Mouse (Mus musculus): ENCODE measurements at regions not wholly inside any gene's neighbourhood (a gene's known extent, or its start where the extent isn't known, plus 50 kb on each side); places are given as distances from the start of the nearest gene placed in this dataset.

DNA sequence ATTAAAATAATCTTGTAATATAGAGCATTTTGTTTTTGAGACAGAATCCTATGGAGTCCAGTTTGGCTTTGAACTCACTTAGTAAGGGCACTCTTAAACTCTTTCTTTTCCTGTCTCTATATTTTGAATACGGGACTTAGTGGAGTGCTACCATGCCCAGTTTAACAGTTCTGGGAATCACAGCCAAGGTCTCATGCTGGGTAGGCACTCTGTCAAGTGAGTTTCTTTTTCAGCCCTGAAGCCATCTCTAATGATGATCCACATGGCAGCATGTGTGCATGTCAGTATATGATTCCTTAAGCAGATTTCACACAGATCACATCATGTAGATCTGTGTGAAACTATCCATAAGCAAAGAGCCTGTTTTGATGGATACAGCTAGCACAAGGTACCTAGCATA is 113.6 kb upstream of the Rnd3 start:
- WGBS: 17% methylated on average over 1 of the region's 1 CpGs
- no peak for DNase-seq
- TF ChIP-seq POLR2A (IDR thresholded peaks at IDR 0.05; ENCODE audit: borderline replicate concordance, insufficient read depth, low read length): no peak
- TF ChIP-seq CTCF (IDR thresholded peaks at IDR 0.05; ENCODE audit: borderline replicate concordance, insufficient read depth, low read depth, low read length): no peak

DNA sequence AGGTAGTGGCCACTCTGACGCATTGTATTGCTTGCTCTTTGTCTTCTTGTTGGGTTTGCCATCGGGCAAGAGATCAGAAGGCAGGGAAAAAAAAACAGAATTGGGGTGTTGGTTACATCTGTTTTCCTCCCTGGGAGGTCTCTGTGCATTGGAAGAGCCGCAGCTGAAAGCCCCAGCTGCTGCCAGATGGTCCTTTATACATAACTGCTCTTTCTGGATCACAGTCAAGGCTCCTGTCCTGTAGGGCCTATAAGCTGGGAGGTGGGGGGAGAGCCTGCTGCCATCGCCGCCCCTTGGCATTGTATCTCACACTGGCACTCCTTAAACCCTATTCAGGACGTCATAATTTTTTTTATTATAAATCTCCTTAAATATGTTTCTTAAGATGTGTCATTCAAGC is 101.9 kb upstream of the Rnd3 start:
- no peak overlapping the region for H3K27ac ChIP-seq (ENCODE audit: insufficient read depth, low read length)
- TF ChIP-seq POLR2A (IDR thresholded peaks at IDR 0.05; ENCODE audit: borderline replicate concordance, insufficient read depth, low read length): no peak
- DNase-seq: no peak
- no peak overlapping the region for H3K4me3 ChIP-seq (replicated peaks; ENCODE audit: insufficient read depth, low read depth, low read length)
- no peaks in the 10 kb centered on the region for H3K27me3 ChIP-seq (ENCODE audit: control insufficient read depth, insufficient read depth, low read length)
- H3K4me1 ChIP-seq (ENCODE audit: control insufficient read depth, insufficient read depth, low read length): no peaks in the 10 kb centered on the region
- WGBS: 18% methylated on average over 6 of the region's 6 CpGs

More for the DNA sequence above, 113.6 kb upstream of the Rnd3 start:
- Histone ChIP-seq H3K27me3 (ENCODE audit: control insufficient read depth, insufficient read depth, low read length) (no peaks in the 10 kb centered on the region), H3K4me1 (ENCODE audit: control insufficient read depth, insufficient read depth, low read length) (no peaks in the 10 kb centered on the region), H3K27ac (ENCODE audit: insufficient read depth, low read length) (no peak overlapping the region), H3K4me3 (replicated peaks; ENCODE audit: insufficient read depth, low read depth, low read length) (no peak overlapping the region)

- Histone ChIP-seq H3K27me3 (ENCODE audit: control insufficient read depth, insufficient read depth, low read length) (no peaks in the 10 kb centered on the region; the same call in 1 of the 2 replicates), H3K27ac (ENCODE audit: insufficient read depth, low read length) (no peak overlapping the region), H3K4me1 (ENCODE audit: control insufficient read depth, insufficient read depth, low read length) (no peaks in the 10 kb centered on the region), H3K4me3 (replicated peaks; ENCODE audit: insufficient read depth, low read depth, low read length) (no peak overlapping the region)
- DNase-seq: no peak
- TF ChIP-seq CTCF (IDR thresholded peaks at IDR 0.05; ENCODE audit: borderline replicate concordance, insufficient read depth, low read depth, low read length) (no peak), POLR2A (IDR thresholded peaks at IDR 0.05; ENCODE audit: borderline replicate concordance, insufficient read depth, low read length) (no peak)
- WGBS: 57% methylated on average over 5 of the region's 5 CpGs
These were observed 92.7 kb upstream of the Rnd3 start for GRCm38 (mm10) chr2:51241573-51241972.

DNA sequence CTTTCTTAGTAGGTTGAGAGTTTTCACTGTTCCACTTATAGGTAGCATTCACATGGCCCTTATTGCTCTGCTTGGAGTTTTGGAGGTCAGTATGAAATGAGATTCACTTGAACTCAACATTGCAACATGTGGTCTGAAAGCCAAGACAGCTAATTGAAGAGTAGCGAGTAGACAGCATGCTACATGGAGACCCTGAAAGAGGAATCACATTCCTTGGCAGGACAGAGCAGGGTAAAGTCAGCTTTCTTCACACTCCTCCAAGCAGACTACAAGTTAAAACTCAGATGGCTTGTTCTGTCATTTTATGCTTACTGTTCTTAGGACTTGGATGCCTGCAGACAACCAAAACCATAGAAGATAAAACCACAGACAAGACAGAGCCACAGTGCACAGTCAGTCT is 91.1 kb upstream of the Rnd3 start:
- no peak for TF ChIP-seq CTCF (IDR thresholded peaks at IDR 0.05; ENCODE audit: borderline replicate concordance, insufficient read depth, low read depth, low read length)
- no peak for TF ChIP-seq POLR2A (IDR thresholded peaks at IDR 0.05; ENCODE audit: borderline replicate concordance, insufficient read depth, low read length)
- Histone ChIP-seq H3K4me3 (replicated peaks; ENCODE audit: insufficient read depth, low read depth, low read length) (no peak overlapping the region), H3K27ac (ENCODE audit: insufficient read depth, low read length) (no peak overlapping the region), H3K27me3 (ENCODE audit: control insufficient read depth, insufficient read depth, low read length) (no peaks in the 10 kb centered on the region; the same call in 1 of the 2 replicates), H3K4me1 (ENCODE audit: control insufficient read depth, insufficient read depth, low read length) (no peaks in the 10 kb centered on the region)
- WGBS: 77% methylated on average over 1 of the region's 1 CpGs
- no peak for DNase-seq

DNA sequence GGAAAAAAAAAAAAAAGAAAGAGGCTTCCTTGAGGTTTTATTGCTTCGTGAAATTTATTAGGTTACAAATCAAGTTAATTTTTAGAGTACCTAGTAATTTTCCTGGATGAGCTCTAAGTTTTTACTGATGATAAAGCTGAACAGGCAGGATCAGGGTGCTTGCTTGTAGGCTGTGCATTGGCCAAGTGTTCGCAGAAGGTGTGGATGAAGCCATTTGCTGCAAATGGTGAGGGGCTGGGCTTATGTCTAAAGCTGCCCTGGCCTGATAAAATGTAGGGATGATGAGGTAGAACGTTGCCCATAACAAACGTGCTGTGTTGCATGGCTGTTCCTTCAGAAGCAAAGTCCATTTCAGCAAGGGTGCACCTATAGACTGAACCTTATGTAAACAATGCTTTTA is 90.1 kb upstream of the Rnd3 start:
- Histone ChIP-seq H3K4me1 (ENCODE audit: control insufficient read depth, insufficient read depth, low read length) (no peaks in the 10 kb centered on the region), H3K27me3 (ENCODE audit: control insufficient read depth, insufficient read depth, low read length) (no peaks in the 10 kb centered on the region; the same call in 1 of the 2 replicates), H3K27ac (ENCODE audit: insufficient read depth, low read length) (no peak overlapping the region), H3K4me3 (replicated peaks; ENCODE audit: insufficient read depth, low read depth, low read length) (no peak overlapping the region)
- no peak for DNase-seq
- TF ChIP-seq CTCF (IDR thresholded peaks at IDR 0.05; ENCODE audit: borderline replicate concordance, insufficient read depth, low read depth, low read length) (no peak), POLR2A (IDR thresholded peaks at IDR 0.05; ENCODE audit: borderline replicate concordance, insufficient read depth, low read length) (no peak)
- 45% methylated on average over 4 of the region's 4 CpGs for WGBS

DNA sequence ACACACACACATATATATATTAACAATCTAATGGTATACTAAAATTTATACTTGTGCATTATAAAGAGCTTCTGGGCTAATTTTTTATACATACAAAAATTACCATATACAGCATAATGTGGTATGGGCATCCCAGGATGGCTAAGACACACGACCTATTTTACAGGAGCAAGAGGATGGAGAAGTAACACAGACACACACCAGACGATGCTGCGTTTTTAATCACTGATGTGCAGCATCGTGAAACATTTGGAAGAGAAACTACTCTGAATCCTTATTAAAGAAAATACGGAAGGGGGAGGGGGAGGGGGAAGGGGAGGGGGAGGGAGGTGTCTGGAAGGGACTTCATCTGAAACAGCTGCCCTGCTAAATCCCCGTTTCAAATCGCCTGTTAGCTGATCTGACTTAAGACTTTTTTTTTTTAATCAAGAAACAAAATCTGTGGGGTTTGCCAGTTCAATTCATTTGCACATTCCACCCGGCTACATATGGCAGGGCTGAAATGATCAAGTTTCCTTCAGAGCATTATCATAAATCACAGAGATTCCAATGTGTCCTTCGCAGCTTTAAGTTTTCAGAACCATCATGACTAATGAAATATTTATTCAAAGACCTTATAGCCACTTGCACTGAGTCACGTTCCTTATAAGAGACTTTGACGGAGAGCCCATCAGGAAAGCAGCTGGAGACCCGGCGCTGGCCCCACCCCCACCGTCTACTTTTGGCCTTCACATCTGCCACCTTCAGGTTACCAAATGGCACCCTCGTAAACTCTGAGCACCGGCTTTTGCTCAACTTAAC is 89.4 kb upstream of the Rnd3 start:
- no peaks in the 10 kb centered on the region for H3K4me1 ChIP-seq (ENCODE audit: control insufficient read depth, insufficient read depth, low read length)
- H3K27me3 ChIP-seq (ENCODE audit: control insufficient read depth, insufficient read depth, low read length): no peaks in the 10 kb centered on the region; the same call in 1 of the 2 replicates
- H3K27ac ChIP-seq (ENCODE audit: insufficient read depth, low read length): no peak overlapping the region
- TF ChIP-seq CTCF (IDR thresholded peaks at IDR 0.05; ENCODE audit: borderline replicate concordance, insufficient read depth, low read depth, low read length) (no peak), POLR2A (IDR thresholded peaks at IDR 0.05; ENCODE audit: borderline replicate concordance, insufficient read depth, low read length) (no peak)
- no peak overlapping the region for H3K4me3 ChIP-seq (replicated peaks; ENCODE audit: insufficient read depth, low read depth, low read length)
- 9% methylated on average over 16 of the region's 16 CpGs for WGBS
- DNase-seq: no peak

GRCm38 (mm10) chr2:51237451-51237850 is 88.5 kb upstream of the Rnd3 start:
- no peaks in the 10 kb centered on the region; the same call in 1 of the 2 replicates for H3K27me3 ChIP-seq (ENCODE audit: control insufficient read depth, insufficient read depth, low read length)
- 39% methylated on average over 10 of the region's 10 CpGs for WGBS
- no peak for TF ChIP-seq CTCF (IDR thresholded peaks at IDR 0.05; ENCODE audit: borderline replicate concordance, insufficient read depth, low read depth, low read length)
- H3K4me3 ChIP-seq (replicated peaks; ENCODE audit: insufficient read depth, low read depth, low read length): no peak overlapping the region
- DNase-seq: no peak
- no peaks in the 10 kb centered on the region for H3K4me1 ChIP-seq (ENCODE audit: control insufficient read depth, insufficient read depth, low read length)
- H3K27ac ChIP-seq (ENCODE audit: insufficient read depth, low read length): no peak overlapping the region

DNA sequence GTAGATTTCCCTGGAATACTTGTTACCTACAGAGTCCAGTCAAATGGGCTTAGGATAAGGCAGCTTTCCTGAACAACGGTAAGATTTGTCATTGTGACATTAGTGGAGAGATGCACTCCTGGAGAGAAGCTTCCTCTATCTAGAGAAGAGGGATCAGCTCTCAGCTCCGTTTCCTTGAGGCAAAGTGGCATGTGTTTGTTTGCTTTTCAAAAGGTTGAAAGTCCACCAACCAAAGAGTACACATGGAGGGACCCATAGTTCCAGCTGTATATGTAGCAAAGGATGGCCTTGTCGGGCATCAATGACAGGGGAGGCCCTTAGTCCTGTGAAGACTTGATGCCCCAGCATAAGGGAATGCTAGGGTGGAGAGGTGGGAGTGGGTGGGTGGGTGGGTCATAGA is 87.9 kb upstream of the Rnd3 start:
- no peaks in the 10 kb centered on the region; the same call in 1 of the 2 replicates for H3K27me3 ChIP-seq (ENCODE audit: control insufficient read depth, insufficient read depth, low read length)
- 89% methylated on average over 3 of the region's 3 CpGs for WGBS
- no peaks in the 10 kb centered on the region for H3K4me1 ChIP-seq (ENCODE audit: control insufficient read depth, insufficient read depth, low read length)
- no peak overlapping the region for H3K4me3 ChIP-seq (replicated peaks; ENCODE audit: insufficient read depth, low read depth, low read length)
- no peak overlapping the region for H3K27ac ChIP-seq (ENCODE audit: insufficient read depth, low read length)
- no peak for TF ChIP-seq CTCF (IDR thresholded peaks at IDR 0.05; ENCODE audit: borderline replicate concordance, insufficient read depth, low read depth, low read length)
- TF ChIP-seq POLR2A (IDR thresholded peaks at IDR 0.05; ENCODE audit: borderline replicate concordance, insufficient read depth, low read length): no peak
- DNase-seq: no peak
